Mouse (Mus musculus) myocyte (in vitro differentiated cells): Measurements from ENCODE around the gene Lcmt2.

ENCODE experiments used
- CEBPB ChIP-seq: IDR thresholded peaks from 2 replicates; pipeline ENCODE4 v1.6.1; 2011; ENCODE audit warnings: mild to moderate bottlenecking, moderate library complexity; ENCODE audit not compliant: poor library complexity, insufficient read depth, severe bottlenecking
- MAX ChIP-seq: IDR thresholded peaks from one replicate; pipeline ENCODE4 v1.6.1; 2011; ENCODE audit warnings: low read depth, mild to moderate bottlenecking, control low read depth
- MYOD1 ChIP-seq, 3 experiments: IDR thresholded peaks; one replicate each; pipeline ENCODE4 v1.6.1; 2011; ENCODE audit warnings: control low read depth in 2 of 3, low read depth in 2 of 3, mild to moderate bottlenecking in 2 of 3, moderate library complexity in 1 of 3; ENCODE audit not compliant: insufficient read length in 2 of 3, control insufficient read depth in 1 of 3
- MYOG ChIP-seq, 3 experiments: IDR thresholded peaks; one replicate each; pipeline ENCODE4 v1.6.1; 2011; ENCODE audit warnings: control low read depth in 2 of 3, low read depth in 2 of 3, mild to moderate bottlenecking in 2 of 3; ENCODE audit not compliant: insufficient read length in 2 of 3, control insufficient read depth in 1 of 3, insufficient read depth in 1 of 3
- POLR2A ChIP-seq: IDR thresholded peaks from one replicate; pipeline ENCODE4 v1.6.1; 2011; ENCODE audit warnings: low read depth, mild to moderate bottlenecking, control low read depth, moderate library complexity; ENCODE audit not compliant: insufficient read length
- POLR2AphosphoS2 ChIP-seq: IDR thresholded peaks from one replicate; pipeline ENCODE4 v1.6.1; 2011; ENCODE audit warnings: low read depth, control low read depth; ENCODE audit not compliant: insufficient read length
- REST ChIP-seq: IDR thresholded peaks from one replicate; pipeline ENCODE4 v1.6.1; 2011; ENCODE audit warnings: mild to moderate bottlenecking, control low read depth, moderate library complexity; ENCODE audit not compliant: insufficient read depth, insufficient read length
- SRF ChIP-seq: IDR thresholded peaks from one replicate; pipeline ENCODE4 v1.6.1; 2011; ENCODE audit warnings: low read depth; ENCODE audit not compliant: control insufficient read depth, insufficient read length
- TCF12 ChIP-seq: IDR thresholded peaks from one replicate; pipeline ENCODE4 v1.6.1; 2011; ENCODE audit warnings: mild to moderate bottlenecking, control low read depth; ENCODE audit not compliant: poor library complexity, insufficient read depth, severe bottlenecking
- USF1 ChIP-seq: IDR thresholded peaks from one replicate; pipeline ENCODE4 v1.6.1; 2011; ENCODE audit warnings: low read depth, mild to moderate bottlenecking, control low read depth, moderate library complexity

DNA sequence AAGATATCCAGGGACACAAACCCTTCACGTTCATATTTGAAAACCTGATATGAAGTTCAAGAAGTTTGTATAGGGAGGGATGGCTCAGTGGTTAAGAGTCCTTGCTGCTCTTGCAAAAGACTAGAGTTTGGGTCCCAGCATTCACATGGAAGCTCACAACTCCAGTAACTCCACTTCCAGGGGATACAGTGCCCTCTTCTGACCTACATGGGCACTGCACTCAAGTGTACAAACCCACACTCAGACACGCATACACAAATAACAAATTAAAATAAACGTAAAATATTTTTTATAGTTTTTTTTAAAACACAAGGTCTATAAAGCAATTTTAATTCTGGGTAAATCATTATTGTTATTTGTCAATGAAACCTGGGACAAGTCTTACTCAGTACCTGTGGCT, 51.9 kb downstream of the Lcmt2 start:
- TF ChIP-seq POLR2A, result no peak
- no peak for TF ChIP-seq POLR2AphosphoS2
- TF ChIP-seq USF1, result no peak
- TF ChIP-seq MAX, result no peak
- TF ChIP-seq CEBPB, result no peak
- TF ChIP-seq MYOD1 (IDR thresholded peaks at IDR 0.05; ENCODE audit: control insufficient read depth in 1 of 3, insufficient read length in 2 of 3, low read depth in 2 of 3), result no peak
- no peak for TF ChIP-seq TCF12
- TF ChIP-seq MYOG (IDR thresholded peaks at IDR 0.05; ENCODE audit: control insufficient read depth in 1 of 3, insufficient read depth in 1 of 3, insufficient read length in 2 of 3, low read depth in 2 of 3), result no peak
- TF ChIP-seq REST, result no peak
- TF ChIP-seq SRF, result no peak
